Mouse (Mus musculus): ENCODE measurements around the gene Dnajc2.

The Dnajc2 gene

DNA sequence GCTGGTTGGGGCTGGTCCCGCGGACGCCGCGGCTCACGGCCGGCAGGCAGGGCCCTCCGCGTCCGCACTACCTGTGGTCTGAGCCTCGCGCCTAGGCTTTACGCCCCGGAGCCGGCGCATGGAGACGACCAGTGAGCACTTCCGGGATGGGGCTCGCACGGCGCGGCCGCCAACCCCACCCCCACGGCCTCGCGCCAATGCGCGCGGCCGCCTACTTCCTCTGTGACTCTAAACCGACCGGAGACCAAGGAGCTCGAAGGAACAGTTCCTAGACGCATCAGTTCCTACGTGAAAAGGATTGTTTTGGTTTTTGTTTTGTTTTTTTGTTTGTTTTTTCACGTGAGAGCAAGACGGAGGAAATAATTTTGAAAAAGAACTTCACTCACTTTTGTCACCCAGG is at the start of gene Dnajc2, which contains the start of gene Psmc2:
Gene Dnajc2, minus strand, starts transcription at position 199 of the 400 bp plus-strand sequence.
Gene Psmc2, plus strand, starts transcription at position 231 of the 400 bp plus-strand sequence.
- DNase-seq: peak; percentile 94

DNA sequence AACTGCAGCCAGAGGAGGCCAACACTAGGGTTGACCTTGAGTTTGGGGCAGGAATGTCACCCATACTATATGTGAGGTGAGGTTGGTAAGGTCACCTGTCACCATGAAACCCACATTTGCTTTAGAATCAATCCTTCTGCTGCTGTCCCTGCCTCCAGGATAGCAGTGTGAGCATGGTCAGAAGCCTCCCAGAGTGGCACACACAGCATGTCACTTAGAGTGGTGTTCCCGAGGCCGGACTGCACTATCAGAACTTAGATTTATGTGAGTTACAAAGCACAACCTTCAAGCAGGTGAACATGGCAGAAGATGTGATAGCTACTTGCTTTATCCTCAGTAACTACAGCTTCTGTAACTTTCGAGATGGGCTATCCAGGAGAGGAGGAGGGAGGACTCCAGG is 46.7 kb upstream of the Dnajc2 start:
- DNase-seq: no peak

DNA sequence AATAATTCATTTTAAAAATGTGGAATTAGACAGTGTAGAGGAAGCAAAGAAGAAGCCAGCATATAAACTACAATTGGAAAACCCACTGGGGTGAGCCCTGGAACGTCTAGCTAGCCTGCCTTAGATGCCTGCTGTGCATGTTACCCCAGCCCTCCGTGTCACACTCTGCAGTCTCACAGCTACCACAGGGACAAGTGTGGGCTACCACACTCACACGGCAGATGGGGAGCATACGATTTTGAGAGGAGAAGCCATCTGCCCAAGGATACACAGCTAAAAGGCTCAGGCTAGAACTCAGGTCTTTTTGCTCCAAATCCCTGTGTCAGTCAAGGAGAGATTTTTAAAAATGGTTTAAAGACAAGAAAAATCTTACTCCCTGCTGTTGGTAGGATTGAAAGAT is 43.8 kb upstream of the Dnajc2 start:
- DNase-seq: no peak

DNA sequence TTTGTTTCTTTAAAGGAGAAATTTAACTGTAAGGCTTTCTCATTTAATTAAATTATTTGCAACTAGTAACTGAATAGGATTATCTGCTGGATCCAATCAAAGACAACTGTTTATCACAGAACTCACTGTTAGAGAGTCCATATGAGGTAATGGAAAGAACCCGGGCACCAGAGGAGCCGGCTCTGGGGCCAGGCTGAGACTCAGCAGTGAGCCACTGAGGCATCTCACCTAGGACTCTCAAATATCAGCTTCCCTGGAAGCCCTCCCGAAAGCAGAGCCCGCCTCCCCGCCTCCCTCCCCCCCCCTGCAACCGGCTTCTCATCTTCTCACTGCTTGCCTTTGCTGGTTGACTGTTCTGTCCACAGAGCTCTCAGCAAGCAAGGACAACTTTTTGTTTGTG is 42.6 kb upstream of the Dnajc2 start:
- DNase-seq: no peak

DNA sequence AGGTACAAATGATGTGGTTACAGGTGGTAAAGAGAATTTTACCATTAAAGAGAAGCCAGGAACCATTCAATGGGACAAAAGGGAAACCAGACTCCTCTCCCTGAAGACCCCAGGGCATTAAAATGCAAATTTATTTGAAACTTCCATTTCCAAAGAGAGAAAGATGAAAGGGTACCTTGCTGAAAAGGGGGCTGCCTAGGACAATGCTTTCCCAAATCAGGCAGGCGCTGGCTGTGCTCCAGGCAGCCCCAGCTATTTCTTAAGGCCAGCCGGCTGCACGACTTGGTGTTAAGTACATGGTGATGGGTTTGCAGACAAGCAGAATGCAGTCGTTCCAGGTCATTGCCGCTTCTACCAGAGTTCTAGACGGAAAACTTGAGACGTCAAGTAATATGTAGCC is 41.3 kb upstream of the Dnajc2 start:
- DNase-seq: no peak

DNA sequence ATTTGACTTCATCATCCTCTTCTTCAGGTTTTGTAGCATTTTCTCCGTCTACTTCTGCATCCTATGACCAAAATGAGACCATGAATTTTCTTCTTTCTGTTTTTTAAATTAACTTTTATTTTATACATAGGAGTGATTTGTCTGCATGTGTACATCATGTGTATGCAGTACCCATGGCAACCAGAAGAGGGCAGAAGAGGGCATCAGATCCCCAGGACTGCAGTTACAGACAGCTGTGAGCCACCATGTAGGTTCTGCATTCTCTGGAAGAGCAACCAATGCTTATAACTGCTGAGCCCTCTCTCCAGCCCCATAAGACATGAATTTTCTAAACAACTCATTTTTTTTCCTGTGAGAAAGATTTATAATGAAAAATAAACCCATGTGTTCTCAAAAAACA is 28.9 kb upstream of the Dnajc2 start:
- peak; percentile 44 for DNase-seq

DNA sequence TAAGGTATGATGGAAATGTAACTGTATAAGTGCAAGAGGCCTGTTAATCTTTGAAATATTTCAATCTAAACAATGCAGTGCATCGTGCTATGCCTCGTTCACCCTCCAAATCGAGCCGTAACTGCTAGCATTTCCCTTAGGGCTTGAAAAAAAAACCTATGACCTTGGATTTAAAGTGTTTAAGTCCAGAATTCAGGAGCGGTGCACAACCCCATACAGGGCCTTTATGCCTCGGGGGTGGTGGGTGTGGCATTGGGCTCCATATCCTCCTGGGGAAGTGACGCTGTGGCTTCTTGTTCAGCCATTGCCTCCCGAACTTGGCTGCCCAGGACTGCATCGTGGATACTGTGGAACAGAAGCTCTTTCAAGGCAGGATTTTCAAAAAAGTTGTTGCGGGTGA is 25.9 kb upstream of the Dnajc2 start:
- DNase-seq: no peak

DNA sequence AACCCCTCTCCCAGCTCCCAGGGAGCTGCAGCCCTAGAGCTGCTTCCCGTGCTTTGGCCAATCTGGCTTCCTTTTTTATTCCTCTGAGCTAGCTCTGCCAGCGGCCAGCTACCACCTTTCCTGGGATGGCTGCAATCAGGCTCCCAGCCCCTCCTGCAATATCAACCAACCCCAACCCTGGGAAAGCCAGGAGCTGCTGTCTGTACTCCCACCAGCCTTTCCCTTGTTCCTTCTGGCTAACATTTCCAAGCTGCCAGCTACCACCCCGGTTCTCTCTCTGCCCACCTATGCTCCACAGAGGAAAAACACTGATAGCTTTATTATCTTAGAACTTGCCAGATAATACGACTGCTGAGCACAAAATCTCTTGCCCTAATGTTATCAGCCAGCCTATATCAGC is 19.8 kb upstream of the Dnajc2 start:
- DNase-seq: no peak

DNA sequence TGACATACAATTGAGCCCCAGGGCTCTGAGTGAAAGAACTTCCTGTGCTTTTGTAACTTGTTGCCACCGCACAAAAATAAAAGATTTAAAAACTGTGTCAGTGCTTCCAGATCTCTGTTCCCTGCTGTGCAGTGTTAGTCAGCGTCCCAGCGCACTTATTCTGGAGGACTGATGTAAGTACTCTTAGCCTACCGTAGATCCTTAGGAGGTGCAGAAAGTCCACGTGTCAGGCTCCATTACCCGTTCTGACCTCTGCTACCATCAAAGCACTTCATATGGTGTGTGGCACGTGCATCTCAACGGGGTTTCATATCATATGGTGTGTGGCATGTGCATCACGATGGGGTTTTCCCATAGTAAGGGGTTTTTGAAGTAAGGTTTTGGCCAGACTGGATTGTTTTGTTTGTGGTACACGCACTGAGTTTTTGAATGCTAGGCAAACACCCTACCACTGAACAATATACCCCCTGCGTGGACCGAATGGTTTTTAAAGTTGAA is 18.7 kb upstream of the Dnajc2 start:
- DNase-seq: no peak

DNA sequence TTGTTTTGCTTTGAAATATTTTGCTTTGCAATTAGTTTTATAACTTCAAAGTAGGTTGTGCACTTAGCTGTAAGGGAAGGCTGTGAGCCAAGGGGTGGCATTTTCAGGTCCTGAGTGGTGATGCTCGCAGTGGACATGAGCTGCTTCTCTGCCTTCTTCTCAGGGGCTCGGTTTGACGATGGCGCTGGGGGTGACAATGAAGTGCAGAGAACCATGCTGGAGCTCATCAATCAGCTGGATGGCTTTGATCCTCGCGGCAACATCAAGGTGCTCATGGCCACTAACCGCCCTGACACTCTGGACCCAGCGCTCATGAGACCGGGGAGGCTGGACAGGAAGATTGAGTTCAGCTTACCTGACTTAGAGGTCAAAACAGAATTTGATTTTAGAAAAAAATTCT is 17.9 kb upstream of the Dnajc2 start:
- DNase-seq: no peak

DNA sequence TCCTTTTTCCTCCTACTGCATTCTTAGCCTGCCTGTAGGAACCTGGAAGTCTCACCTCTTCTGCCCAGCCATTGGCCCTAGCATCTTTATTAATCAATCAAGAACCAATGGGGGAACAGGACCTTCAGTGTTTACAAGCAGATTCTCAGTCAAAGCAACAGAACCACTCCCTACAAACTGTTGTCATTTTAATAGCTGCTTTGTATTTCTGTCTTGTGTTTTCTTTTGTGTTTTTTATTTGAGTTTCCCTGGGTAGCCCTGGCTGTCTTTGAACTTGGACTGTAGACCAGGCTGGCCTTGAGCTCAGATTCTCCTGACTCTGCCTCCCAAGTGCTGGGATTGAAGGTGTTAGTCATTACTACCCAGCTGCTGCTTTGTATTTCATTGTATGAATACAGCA is 7.1 kb upstream of the Dnajc2 start:
- DNase-seq: no peak

DNA sequence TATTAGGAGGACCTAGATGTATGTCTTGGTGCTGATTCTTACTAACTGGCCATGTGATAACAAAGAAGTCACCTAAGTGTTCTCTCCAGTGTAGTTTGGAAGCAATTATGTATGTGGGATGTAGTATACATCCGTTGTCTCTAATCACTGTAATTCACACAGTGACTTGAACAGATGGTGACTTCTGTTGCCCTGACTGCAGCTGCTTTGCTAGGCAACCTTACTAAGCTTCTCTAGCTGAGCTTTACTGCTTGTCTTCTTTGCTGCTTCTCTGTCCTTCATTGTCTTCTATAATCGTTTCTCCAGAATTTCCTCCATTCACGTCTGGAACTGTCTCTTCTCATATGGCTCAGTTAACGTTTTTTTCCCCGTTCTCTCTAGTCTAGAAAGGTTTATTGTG is 4.0 kb upstream of the Dnajc2 start:
- DNase-seq: no peak

DNA sequence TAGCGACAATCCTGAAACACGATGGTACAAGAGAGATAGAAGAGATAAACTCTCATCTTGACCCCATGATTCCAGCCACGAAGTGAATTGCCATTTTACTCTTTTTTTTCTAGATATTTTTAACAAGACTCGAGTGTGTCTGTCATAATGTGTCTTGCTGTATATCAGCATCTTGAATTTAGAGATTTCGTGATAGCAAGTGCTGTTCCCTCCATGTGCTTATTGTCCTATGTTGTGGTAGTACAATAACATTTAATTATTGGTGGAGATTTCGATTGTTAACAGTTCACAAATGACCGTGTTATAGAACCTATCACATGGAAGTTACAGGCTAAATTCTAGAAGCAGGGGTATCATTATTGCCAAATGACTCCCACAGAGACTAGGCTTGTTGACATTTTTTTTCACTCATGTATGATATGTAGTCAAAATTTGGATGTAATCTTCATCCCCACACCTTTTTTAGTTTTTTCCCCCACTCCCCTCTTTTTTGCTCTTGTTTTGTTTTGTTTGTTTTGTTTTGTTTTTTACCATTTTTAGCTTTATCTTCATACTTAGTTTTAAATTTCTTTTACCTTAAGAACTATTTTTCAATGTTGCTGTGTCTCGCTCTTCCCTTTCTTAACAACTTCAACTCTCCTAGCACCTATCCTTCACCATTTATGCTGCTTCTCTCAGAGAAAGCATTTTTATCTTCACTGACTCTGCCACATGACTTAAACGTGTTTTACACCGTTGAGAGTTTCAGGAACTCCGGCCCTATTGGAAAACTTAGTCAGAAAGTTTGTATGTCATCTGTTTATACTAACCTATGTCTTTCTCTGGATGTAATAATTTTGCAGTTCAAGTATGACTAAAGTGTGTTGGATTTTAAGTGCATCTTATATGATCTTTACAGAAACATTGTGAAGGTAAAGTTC is 2.4 kb upstream of the Dnajc2 start:
- no peak for DNase-seq

DNA sequence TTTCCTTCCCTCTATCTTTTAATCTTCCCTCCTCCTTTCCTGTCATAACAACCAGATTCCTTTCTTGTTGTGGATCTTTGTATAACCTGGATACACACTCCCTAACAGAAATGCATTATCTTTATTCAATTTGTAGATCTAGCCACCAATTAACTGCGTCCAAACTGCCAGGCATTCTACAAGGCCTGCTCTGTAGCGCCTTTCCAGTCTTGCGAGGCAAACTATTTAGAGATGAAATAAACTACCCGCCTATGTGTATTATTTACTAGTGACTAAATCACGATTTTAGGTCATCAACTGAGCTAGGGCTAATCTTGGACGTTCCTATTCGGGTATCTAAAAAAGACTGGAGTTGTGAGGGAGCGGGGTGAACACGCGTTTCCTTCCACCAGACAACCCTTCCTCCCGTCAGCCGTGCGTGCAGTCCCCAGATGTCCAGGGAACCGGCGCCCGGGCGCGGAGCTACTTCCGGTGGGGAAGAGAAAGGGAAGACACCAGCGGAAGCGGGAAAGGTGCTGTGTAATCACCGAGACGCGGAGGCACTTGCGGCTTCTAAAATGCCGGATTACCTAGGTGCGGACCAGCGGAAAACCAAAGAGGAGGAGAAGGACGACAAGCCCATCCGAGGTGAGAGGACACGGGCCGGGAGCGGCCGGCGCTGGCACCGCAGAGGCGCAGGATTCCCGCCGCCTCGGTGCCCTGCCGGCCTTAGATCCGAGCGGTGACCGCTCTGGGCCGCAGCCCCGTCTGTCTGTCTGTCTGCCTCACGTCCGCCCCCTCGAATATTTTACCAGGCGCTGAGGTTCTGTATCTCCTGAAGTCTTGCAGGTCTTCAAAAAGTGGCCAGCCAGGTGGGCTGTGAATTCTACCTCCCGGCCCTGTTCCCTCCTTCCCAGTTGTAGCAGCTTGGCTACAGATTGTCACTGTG is 1.5 kb upstream of the Dnajc2 start:
- peak; percentile 93 for DNase-seq

DNA sequence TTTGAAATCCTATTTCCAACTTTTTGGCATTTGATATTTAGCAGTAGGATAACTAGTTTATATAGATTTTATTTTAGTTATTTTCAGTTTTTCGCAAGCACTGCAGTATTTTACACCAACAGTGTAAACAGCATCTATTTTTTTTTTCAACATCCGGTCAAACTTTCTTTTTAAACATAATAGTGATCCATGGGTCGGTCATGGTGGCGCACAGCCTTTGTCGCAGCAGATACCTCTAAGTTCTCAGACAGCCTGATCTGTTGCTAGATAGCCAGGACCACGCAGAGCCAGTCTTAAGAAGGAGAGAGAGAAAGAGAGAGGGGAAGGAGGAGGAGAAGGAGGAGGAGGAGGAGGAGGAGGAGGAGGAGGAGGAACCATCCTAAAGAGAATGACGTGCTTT is 725 bp upstream of the Dnajc2 start:
- DNase-seq: no peak

DNA sequence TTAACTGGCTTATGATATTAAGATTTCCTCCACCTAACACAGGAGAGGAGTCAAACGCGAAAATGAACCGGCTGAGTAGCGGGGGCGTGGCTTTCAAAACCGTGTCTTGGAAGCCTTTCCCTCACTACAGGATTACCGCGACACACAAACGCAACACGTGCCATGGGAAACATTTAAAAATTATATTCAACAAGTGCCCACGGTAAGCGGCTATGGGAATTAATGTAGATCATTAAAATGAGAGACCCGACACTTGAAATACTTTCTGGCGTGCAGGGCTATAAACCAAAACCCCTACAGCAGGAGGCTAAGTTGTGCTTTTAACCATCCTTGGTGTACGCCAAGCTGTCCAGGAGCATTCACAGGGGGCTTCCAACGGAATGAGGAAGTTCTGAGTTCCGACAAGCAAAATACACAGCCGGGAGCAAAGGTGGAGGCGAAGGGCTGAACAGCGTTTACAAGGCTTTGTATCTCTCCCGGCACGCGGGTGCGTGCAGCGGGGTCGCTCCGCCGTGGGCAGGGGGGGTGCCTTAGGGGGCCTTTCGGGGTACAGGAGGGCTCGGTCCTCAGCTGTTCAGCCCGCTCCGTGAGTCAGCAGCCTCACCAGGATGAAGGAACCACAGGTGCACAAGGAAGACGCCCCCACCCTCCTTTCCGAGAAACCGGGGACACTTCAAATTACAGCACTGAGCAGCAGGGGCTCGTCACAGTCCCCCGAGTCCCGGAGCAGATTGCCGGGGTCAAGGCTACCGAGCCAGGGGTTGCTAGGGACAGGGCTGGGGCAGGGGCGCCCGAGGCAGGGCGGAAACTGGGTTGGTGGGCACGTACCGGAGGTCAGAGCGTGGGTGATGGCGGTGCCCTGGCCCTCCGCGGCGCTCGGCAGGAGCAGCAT is 644 bp downstream of the Dnajc2 start:
- peak; percentile 24 for DNase-seq

DNA sequence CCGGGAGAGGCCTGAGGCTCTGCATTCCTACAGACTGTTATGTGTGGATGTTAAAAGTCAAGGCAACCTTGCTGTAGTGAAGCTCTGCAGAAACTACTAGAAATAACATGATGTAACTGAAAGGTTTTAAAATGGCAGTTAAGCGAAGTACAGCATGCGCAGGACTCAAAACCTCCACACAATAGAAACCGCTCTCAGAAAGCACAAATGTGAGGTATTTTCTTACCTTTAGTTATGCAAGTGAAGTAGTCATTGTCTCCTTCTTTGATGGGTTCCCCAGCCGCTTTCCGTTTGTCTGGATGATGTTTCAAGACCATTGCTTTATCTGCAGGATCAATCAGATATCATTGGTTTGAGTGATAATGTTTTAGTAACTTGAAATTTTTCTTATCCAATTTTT is 8.6 kb downstream of the Dnajc2 start:
- DNase-seq: no peak

DNA sequence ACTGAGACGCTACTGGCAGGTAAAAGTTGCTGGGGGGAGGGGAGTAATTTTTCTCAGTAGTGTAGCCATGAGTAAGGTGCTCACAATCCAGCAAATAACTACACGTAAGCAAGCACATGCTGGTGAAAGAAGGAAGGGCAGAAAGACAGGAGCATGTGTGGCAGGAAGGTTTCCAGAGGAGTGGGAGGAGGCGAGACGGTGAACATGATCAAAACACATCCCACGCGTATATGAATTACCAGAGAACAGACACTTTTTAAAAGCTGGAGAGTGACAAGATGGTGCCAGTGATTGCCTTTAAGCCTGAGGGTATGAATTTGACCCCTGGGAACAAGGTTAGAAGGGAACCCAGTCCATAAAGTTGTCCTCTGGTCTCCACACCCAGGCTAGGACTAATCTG is 15.2 kb downstream of the Dnajc2 start:
- DNase-seq: no peak

DNA sequence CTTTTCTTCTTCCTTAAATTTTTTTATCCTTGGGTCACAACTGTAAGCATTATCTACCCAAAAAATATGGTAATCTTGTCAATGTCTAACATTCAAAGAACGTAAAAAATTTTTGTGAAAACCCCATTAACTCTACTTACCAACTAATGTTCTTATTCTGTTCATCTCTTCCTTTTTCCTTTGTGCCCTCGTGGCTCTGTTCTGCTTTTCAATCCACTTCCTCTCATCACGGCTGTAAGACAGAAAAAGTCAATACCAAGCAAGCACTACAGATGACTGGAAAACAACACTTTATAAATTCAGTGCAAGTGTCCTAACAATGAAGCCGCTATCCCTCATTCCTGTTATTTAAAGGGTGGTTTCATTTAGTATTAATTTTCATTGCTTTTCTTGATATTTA is 16.5 kb downstream of the Dnajc2 start:
- DNase-seq: peak; percentile 5

DNA sequence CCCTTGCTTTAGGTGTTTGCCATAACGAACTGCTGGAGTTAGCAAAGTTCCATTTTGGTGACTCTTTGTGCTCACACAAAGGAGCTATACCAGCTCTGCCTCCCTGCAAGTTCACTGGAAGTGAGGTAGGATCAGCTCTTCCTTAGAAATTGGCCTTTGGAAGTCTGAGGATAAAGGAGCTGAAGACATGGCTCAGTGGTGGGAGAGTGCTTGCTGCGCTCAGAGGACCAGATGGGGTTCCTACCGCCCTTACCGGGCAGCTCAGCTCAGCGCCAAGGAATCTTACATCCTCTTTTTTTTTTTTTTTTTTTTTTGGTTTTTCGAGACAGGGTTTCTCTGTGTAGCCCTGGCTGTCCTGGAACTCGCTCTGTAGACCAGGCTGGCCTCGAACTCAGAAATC is 39.1 kb downstream of the Dnajc2 start:
- DNase-seq: no peak

DNA sequence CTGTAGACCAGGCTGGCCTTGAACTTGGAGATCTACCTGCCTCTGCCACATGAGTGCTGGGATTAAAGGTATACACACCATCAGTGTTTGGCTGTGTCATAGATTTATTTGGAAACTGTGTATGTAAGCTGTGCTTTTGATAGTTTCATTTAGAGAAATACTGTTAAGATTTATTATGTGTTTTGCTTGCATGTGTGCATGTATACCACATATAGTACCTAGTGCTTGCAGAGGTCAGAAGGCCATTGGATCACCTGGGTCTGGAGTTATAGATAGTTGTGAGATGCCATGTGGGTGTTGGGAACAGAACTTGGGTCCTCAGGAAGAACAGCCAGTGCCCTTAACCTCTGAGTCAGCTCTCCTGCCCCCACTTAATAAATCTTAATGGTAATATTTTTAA is 40.4 kb downstream of the Dnajc2 start:
- DNase-seq: no peak

DNA sequence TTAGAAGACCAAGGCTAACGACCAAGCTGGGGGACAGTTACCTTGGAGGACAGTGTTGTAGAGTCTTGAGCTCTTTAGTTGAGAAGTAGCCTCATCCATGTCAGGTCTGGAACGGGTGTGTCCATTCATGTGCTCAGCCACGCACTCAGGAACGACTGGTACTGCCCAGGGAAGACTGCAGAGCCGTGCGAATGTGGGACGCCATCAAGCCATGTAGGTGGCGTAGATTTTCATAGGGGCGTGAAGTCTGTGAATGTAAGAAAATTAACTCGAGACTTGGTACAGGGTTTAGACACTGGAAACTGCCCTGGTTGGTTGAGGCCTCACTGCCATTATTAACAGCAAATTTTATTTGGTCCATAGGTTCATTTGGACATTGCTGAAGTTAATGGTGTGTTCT is 41.4 kb downstream of the Dnajc2 start:
- DNase-seq: no peak

DNA sequence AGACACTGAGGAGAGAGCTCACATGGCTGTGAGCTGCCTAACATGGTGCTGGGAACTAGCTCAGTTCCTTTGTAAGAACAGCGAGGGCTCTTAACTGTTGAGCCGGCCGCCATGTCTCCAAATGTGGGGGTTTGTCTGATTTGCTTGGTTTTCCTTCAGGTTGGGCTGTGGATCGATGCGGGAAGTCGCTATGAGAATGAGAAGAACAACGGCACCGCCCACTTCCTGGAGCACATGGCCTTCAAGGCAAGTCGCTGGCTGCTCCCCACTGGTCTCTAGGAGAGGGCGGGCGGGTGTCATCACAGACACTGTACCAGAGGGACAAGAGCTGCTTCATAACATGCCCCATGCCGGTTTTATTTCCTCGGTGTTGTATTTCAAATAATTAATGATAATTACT is 45.2 kb downstream of the Dnajc2 start:
- no peak for DNase-seq
